Mouse (Mus musculus) erythroblast, embryonic 14.5 days (primary cell): ENCODE results near the gene Alkbh4. TPM values are rescaled to one million over a fixed set of nuclear protein-coding genes. Genes with fewer than 3 reads are reported as not detected.
A peak's percentile ranks its signal among the peaks of the same experiment; 100 is the strongest.

Experiments used
- H3K27me3 ChIP-seq: 2 replicates; pipeline ENCODE4 v1.6.1; 2012; ENCODE audit warnings: inconsistent platforms; ENCODE audit not compliant: control insufficient read depth
- H3K36me3 ChIP-seq: 2 replicates; pipeline ENCODE4 v1.6.1; 2012; ENCODE audit warnings: mild to moderate bottlenecking, inconsistent platforms; ENCODE audit not compliant: control insufficient read depth
- H3K4me1 ChIP-seq: 2 replicates; pipeline ENCODE4 v1.6.1; 2012; ENCODE audit warnings: inconsistent platforms; ENCODE audit not compliant: control insufficient read depth
- H3K4me3 ChIP-seq: replicated peaks from 2 replicates; pipeline ENCODE3; 2012; ENCODE audit warnings: moderate library complexity, mild to moderate bottlenecking, inconsistent platforms
- H3K9me3 ChIP-seq: 2 replicates; pipeline ENCODE4 v1.6.1; 2012; ENCODE audit warnings: low read length, inconsistent platforms, mixed read lengths; ENCODE audit not compliant: control insufficient read depth
- GATA1 ChIP-seq: IDR thresholded peaks from 2 replicates; pipeline ENCODE4 v1.6.1; 2012; ENCODE audit warnings: low read length, inconsistent platforms, mixed read lengths
- TAL1 ChIP-seq: IDR thresholded peaks from 3 replicates; pipeline ENCODE4 v1.6.1; 2012; ENCODE audit warnings: low read length, inconsistent platforms, mixed read lengths
- polyA plus RNA-seq: library from polyadenylated mRNA; stranded (reverse); fragments of >175 nt; gene quantifications from 2 replicates; pipeline ENCODE4 v1.2.3, GENCODE M21; 2012

Alkbh4 gene
- polyA plus RNA-seq, 1 experiment = 5.1 TPM

GRCm38 (mm10) chr5:136171363-136172341 lies 35.7 kb downstream of the Alkbh4 start:
- H3K36me3 ChIP-seq = no peaks in the 10 kb centered on the region
- peaks cover 22% of the 10 kb centered on the region for H3K4me1 ChIP-seq
- H3K27me3 ChIP-seq = no peaks in the 10 kb centered on the region
- peak overlapping the region; percentile 71 for H3K4me3 ChIP-seq
- peaks cover 6% of the 10 kb centered on the region for H3K9me3 ChIP-seq
- TF ChIP-seq GATA1 = no peak
- no peak for TF ChIP-seq TAL1

DNA sequence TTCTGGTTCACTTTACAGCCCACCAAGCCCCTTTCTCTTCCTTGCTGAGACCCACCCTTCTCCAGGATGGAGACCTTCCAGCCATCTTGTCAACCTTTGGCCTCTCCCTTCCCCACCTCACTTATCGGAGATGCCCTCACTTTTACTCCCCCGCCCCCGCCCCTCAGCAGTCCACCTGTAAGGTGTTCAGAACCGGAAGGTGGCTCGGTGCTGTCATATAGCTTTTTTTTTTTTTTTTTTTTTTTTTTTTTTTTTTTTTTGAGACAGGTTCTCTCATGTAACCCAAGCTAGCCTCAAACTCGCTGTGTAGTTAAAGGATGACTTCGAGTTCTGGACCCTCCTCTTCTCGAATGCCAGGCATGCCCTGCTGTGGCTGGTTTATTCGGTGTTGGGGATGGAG lies 37.0 kb downstream of the Alkbh4 start:
- Histone ChIP-seq H3K9me3 (peaks cover 5% of the 10 kb centered on the region), H3K36me3 (peaks cover 9% of the 10 kb centered on the region), H3K27me3 (no peaks in the 10 kb centered on the region), H3K4me1 (peaks cover 22% of the 10 kb centered on the region), H3K4me3 (no peak overlapping the region)
- TF ChIP-seq TAL1 (no peak), GATA1 (no peak)

DNA sequence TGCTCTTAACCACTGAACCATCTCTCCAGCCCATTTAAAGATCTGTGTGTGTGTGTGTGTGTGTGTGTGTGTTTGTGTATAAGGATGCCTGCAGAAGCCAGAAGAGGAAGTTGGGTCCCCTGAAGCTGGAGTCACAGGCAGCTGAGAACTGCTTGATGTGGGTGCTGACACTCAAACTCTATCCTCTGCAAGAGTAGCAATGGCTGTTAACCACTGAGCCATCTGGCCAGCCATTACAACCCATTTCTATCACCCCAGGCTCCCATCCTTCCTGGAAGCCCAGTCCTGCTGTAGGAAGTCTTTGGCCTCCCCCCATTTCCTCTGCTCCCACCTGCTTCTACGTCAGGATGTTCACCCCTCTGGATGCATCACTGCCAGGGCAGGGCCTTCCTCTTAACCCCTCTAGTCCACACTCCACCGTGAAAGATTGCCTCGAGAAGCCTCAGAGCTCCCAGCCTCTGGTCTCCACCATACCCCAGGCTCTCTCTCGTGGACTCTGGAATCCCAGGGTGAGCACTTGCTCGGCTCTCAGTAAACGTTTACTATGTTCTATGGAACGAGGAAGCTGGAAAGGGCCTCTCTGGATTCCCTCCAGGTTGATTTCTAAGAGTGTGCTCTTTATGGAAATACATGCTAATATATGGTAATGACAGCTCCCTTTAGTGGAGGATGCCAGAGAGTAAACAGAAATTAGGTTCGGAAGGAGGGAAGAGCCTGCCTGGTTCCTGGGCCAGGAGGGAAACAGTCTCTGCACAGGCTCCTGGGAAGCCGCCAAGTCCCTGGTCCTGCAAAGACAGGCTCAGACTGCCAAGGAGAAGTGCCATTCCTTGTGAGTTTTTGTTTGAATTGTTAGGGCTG lies 37.9 kb downstream of the Alkbh4 start:
- H3K36me3 ChIP-seq = peaks cover 17% of the 10 kb centered on the region
- H3K9me3 ChIP-seq = no peaks in the 10 kb centered on the region
- H3K4me3 ChIP-seq = no peak overlapping the region
- H3K27me3 ChIP-seq = no peaks in the 10 kb centered on the region
- TF ChIP-seq TAL1 = no peak
- no peak for TF ChIP-seq GATA1
- H3K4me1 ChIP-seq = peaks cover 22% of the 10 kb centered on the region

- Histone ChIP-seq H3K4me3 (no peak overlapping the region), H3K27me3 (no peaks in the 10 kb centered on the region), H3K4me1 (peaks cover 2% of the 10 kb centered on the region; the same call in 1 of the 2 replicates), H3K36me3 (peaks cover 71% of the 10 kb centered on the region), H3K9me3 (no peaks in the 10 kb centered on the region)
- TF ChIP-seq GATA1 = no peak
Observed at GRCm38 (mm10) chr5:136179594-136179993, 43.6 kb downstream of the Alkbh4 start.

DNA sequence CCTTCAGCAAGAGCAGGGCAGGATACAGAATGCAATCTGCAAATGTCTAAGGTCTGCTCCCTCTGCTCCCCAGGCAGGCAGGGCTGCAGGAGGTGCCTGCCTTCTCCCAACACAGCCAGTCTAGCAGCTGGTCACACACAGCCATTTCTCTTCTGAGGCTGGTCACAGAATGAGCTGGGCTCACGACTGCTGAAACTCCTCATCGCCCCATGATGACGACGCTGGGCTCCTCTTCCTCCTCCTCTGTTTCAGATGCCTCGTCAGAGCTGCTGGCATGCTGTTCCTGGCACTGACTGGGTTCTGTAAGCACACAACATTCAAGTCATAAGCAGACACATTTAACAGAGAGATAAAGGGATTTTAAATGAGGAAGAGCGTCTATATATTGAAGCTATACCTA lies 45.3 kb downstream of the Alkbh4 start:
- no peak for TF ChIP-seq GATA1
- no peak for TF ChIP-seq TAL1
- no peak overlapping the region for H3K4me3 ChIP-seq
- no peaks in the 10 kb centered on the region for H3K9me3 ChIP-seq
- peaks cover 2% of the 10 kb centered on the region; the same call in 1 of the 2 replicates for H3K4me1 ChIP-seq
- H3K27me3 ChIP-seq = no peaks in the 10 kb centered on the region
- H3K36me3 ChIP-seq = peaks cover 86% of the 10 kb centered on the region

DNA sequence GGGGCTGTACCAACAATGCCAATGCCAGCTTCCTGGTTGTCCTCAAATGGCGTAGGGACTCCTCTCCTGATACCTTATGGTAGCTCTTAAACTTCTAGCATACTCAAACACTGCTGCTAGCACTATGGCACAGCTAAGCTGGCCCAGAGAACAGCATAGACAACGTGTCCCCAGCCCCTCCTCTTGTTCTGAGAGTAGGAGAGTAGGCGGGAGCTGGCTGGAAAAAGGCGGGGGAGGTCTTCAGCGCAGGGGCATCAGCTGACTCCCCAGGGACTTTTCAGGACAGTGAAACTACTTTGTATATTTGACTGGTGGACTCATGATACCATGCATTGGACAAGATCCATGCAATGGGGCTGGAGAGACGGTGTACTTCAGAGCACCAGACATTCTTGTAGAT lies 46.1 kb downstream of the Alkbh4 start:
- H3K36me3 ChIP-seq = peaks cover 95% of the 10 kb centered on the region
- TF ChIP-seq TAL1 (no peak), GATA1 (no peak)
- no peak overlapping the region for H3K4me3 ChIP-seq
- peaks cover 2% of the 10 kb centered on the region; the same call in 1 of the 2 replicates for H3K4me1 ChIP-seq
- no peaks in the 10 kb centered on the region for H3K27me3 ChIP-seq
- no peaks in the 10 kb centered on the region for H3K9me3 ChIP-seq

GRCm38 (mm10) chr5:136182830-136183229 lies 46.9 kb downstream of the Alkbh4 start:
- Histone ChIP-seq H3K9me3 (no peaks in the 10 kb centered on the region), H3K4me3 (no peak overlapping the region), H3K4me1 (peaks cover 2% of the 10 kb centered on the region; the same call in 1 of the 2 replicates), H3K27me3 (no peaks in the 10 kb centered on the region), H3K36me3 (peaks cover 93% of the 10 kb centered on the region)
- TF ChIP-seq TAL1 (no peak), GATA1 (no peak)

DNA sequence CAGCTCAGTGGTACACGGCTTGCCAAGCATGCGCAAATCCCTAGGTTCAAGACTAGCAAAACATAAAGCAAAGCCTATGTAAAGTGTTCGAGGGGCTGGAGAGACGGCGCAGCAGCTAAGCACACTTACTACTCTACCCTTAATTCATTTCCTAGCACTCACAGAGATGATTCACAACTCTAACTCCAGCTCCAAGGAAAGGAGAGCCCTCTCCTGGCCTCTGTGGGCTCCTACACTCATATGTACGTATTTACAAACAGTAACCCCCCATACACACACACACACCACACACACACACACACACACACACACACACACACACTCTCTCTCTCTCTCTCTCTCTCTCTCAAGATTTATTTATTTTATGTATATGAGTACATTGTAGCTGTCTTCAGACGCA lies 47.8 kb downstream of the Alkbh4 start:
- TF ChIP-seq TAL1 (no peak), GATA1 (no peak)
- peaks cover 93% of the 10 kb centered on the region for H3K36me3 ChIP-seq
- no peaks in the 10 kb centered on the region for H3K27me3 ChIP-seq
- H3K4me1 ChIP-seq = peaks cover 2% of the 10 kb centered on the region; the same call in 1 of the 2 replicates
- H3K9me3 ChIP-seq = no peaks in the 10 kb centered on the region
- no peak overlapping the region for H3K4me3 ChIP-seq

DNA sequence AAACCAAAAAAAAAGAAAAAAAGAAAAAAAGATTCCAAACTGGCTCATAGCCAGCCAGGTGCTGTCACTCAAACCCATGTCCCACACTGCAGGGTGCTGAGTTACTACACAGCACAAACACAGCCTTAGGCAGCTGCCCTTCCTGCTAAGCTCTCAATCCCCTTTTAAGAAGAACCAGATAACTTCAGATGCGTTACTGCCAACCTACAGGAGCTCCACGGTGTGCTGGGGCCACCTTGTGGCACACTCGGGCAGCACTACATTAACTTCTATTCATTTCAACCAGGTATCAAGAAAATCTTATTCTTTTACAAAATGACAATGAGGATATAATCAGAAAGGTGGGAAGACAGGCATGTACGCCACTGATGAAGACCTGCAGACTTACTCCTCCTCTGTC lies 50.8 kb downstream of the Alkbh4 start:
- no peak for TF ChIP-seq TAL1
- no peak for TF ChIP-seq GATA1
- Histone ChIP-seq H3K4me3 (no peak overlapping the region), H3K27me3 (no peaks in the 10 kb centered on the region), H3K4me1 (peaks cover 2% of the 10 kb centered on the region; the same call in 1 of the 2 replicates), H3K36me3 (peaks cover 90% of the 10 kb centered on the region), H3K9me3 (no peaks in the 10 kb centered on the region)

Other genes with a start within 250 kb of the Alkbh4 start
- 0.08 TPM in 1 of 2 replicates, not detected in the other for gene Hspb1, start 248.2 kb upstream of the Alkbh4 start, polyA plus RNA-seq
- 5.0 and 5.6 TPM in 2 replicates for gene Ywhag, start 201.5 kb upstream of the Alkbh4 start, polyA plus RNA-seq
- 0.03 and 0.27 TPM in 2 replicates for gene Ssc4d, start 161.6 kb upstream of the Alkbh4 start, polyA plus RNA-seq
- gene Zp3, start 156.0 kb upstream of the Alkbh4 start, polyA plus RNA-seq = not detected in 2 replicates
- gene Dtx2, start 141.3 kb upstream of the Alkbh4 start, polyA plus RNA-seq = 0.84 and 0.97 TPM in 2 replicates
- not detected in 2 replicates for gene Upk3b, start 97.7 kb upstream of the Alkbh4 start, polyA plus RNA-seq
- gene Upk3bl, start 81.7 kb upstream of the Alkbh4 start, polyA plus RNA-seq = not detected in 2 replicates
- 0.04 TPM in 2 replicates for gene Rasa4, start 52.2 kb upstream of the Alkbh4 start, polyA plus RNA-seq
- gene Polr2j, start 19.5 kb upstream of the Alkbh4 start, polyA plus RNA-seq = 9.9 and 12.2 TPM in 2 replicates
- gene Lrwd1, start 72 bp upstream of the Alkbh4 start, polyA plus RNA-seq = 17.9 and 18.0 TPM in 2 replicates
- 0.09 and 0.10 TPM in 2 replicates for gene Orai2, start 34.6 kb downstream of the Alkbh4 start, polyA plus RNA-seq
- 7.3 and 7.9 TPM in 2 replicates for gene Prkrip1, start 62.8 kb downstream of the Alkbh4 start, polyA plus RNA-seq
- gene Sh2b2, start 110.4 kb downstream of the Alkbh4 start, polyA plus RNA-seq = 0.03 and 0.05 TPM in 2 replicates